Mouse (Mus musculus): ENCODE results near the gene Fem1b. TPM values are rescaled to one million over a fixed set of nuclear protein-coding genes. Genes with fewer than 3 reads are reported as not detected.
"Not testable (repeated sequence)": the region's sequence is repeated elsewhere in the genome, so short reads cannot be mapped to it uniquely, and the experiment has no call there.

The Fem1b gene
- 32.3 and 33.2 TPM in 2 replicates for polyA plus RNA-seq (2014; fragmentation: Nextera tagmentation; extraction: Ambion mirVana)

DNA sequence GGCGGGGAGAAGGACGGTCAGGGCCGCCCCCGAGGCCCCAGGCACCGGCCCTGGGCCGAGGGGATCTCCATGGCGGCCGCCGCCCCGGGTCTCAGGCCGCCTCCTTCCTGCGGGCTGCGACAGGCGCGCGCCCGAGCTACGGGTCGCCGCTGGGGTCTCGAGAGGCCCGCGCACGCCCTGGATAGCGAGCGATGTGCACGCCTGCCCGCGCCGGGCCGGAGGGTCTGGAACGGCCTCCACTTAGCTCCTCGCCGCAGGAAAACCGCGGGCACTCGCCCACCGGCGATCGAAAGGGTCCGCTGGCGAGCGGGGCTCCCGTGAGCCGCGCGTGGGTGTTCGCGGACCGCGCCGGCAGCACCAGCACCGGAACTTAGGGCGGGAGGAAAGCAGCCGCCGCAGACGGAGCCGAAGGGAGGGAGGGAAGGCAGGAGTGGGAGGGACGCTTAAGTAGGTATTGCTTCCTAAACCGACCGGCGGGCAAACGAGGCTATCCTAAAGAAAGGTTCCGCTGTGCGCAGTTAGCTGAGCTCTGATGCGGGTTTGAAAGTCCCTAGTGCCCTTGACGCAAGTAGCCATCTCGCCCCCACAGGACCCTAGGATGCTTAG, at the start of gene Fem1b:
TSS of gene Fem1b (minus strand) at position 419 of the 606 bp plus-strand sequence.
- ATAC-seq (replicated peaks; ENCODE audit: low FRiP score, low TSS enrichment, low read depth) (peak; percentile 94), DNase-seq (ENCODE audit: low spot score) (peak; percentile 96)
- Histone ChIP-seq H3K27me3 (replicated peaks; ENCODE audit: control insufficient read depth, insufficient read depth, low read length) (no peaks in the 10 kb centered on the region), H3K4me2 (ENCODE audit: low read length) (peak within 1 kb of the TSS; percentile 95), H3K9ac (ENCODE audit: low read length) (peak within 1 kb of the TSS; percentile 90), H3K27ac (ENCODE audit: low read depth) (peak within 1 kb of the TSS; percentile 96), H3K9me3 (ENCODE audit: control insufficient read depth, low read length) (no peaks in the 10 kb centered on the region), H3K4me3 (ENCODE audit: low read depth, low read length) (peak within 1 kb of the TSS; percentile 100), H3K36me3 (ENCODE audit: control insufficient read depth, insufficient read depth, low read length) (no peaks in the 10 kb centered on the region), H3K4me1 (replicated peaks; ENCODE audit: control insufficient read depth, insufficient read depth, low read length) (peaks cover 18% of the 10 kb centered on the region)
- WGBS, result under 1% methylated on average over 68 of the region's 68 CpGs

- no peak for ATAC-seq (replicated peaks; ENCODE audit: low FRiP score, low TSS enrichment, low read depth)
- H3K4me3 ChIP-seq (ENCODE audit: low read depth, low read length), result no peak overlapping the region
- no peak for DNase-seq (ENCODE audit: low spot score)
- no peak overlapping the region for H3K4me2 ChIP-seq (ENCODE audit: low read length)
- 72% methylated on average over 4 of the region's 4 CpGs for WGBS
- H3K4me1 ChIP-seq (replicated peaks; ENCODE audit: control insufficient read depth, insufficient read depth, low read length), result peaks cover 23% of the 10 kb centered on the region
- no peaks in the 10 kb centered on the region for H3K36me3 ChIP-seq (ENCODE audit: control insufficient read depth, insufficient read depth, low read length)
- H3K27ac ChIP-seq (ENCODE audit: low read depth), result no peak overlapping the region
- H3K9ac ChIP-seq (ENCODE audit: low read length), result no peak overlapping the region
- H3K27me3 ChIP-seq (replicated peaks; ENCODE audit: control insufficient read depth, insufficient read depth, low read length), result no peaks in the 10 kb centered on the region
- H3K9me3 ChIP-seq (ENCODE audit: control insufficient read depth, low read length), result no peaks in the 10 kb centered on the region
These were observed 49.1 kb upstream of the Fem1b start for GRCm38 (mm10) chr9:62860866-62861265.

DNA sequence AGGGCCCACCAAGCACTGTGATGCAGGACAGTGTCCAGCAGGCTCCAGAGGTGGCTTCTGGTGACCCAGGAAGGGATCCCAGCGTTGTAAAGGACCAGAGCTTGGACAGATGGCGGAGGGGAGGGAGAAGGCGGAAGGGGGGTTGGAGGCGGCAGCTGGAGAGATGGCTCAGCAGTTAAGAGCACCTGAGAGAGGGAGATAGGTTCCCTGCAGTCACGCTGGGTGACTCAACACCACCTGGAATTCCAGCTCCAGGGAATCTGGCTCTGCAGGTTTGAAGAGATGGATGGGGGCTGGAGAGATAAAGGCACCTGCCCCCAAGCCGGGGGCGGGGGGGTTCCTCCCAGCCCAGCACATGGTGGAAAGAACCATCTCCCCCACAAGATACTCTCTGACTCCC, 48.4 kb upstream of the Fem1b start:
- not testable (repeated sequence) for DNase-seq (ENCODE audit: low spot score); H3K27me3 ChIP-seq (replicated peaks; ENCODE audit: control insufficient read depth, insufficient read depth, low read length); H3K9me3 ChIP-seq (ENCODE audit: control insufficient read depth, low read length); H3K36me3 ChIP-seq (ENCODE audit: control insufficient read depth, insufficient read depth, low read length); H3K9ac ChIP-seq (ENCODE audit: low read length); H3K27ac ChIP-seq (ENCODE audit: low read depth); H3K4me3 ChIP-seq (ENCODE audit: low read depth, low read length)
- Histone ChIP-seq H3K4me1 (replicated peaks; ENCODE audit: control insufficient read depth, insufficient read depth, low read length) (peaks cover 23% of the 10 kb centered on the region), H3K4me2 (ENCODE audit: low read length) (0 out of 2 replicates have a peak overlapping the region, but pooled peaks have one; percentile 55)
- 49% methylated on average over 6 of the region's 7 CpGs for WGBS
- 0 out of 2 replicates have a peak, but pooled peaks have one; percentile 32 for ATAC-seq (replicated peaks; ENCODE audit: low FRiP score, low TSS enrichment, low read depth)

- ATAC-seq (replicated peaks; ENCODE audit: low FRiP score, low TSS enrichment, low read depth) (peak; percentile 26; the same call in 1 of the 2 replicates), DNase-seq (ENCODE audit: low spot score) (no peak)
- Histone ChIP-seq H3K4me1 (replicated peaks; ENCODE audit: control insufficient read depth, insufficient read depth, low read length) (peaks cover 31% of the 10 kb centered on the region), H3K4me2 (ENCODE audit: low read length) (peak overlapping the region; percentile 55), H3K27me3 (replicated peaks; ENCODE audit: control insufficient read depth, insufficient read depth, low read length) (no peaks in the 10 kb centered on the region), H3K27ac (ENCODE audit: low read depth) (peak overlapping the region; percentile 89), H3K4me3 (ENCODE audit: low read depth, low read length) (peak overlapping the region; percentile 27), H3K9ac (ENCODE audit: low read length) (peak overlapping the region; percentile 40), H3K9me3 (ENCODE audit: control insufficient read depth, low read length) (no peaks in the 10 kb centered on the region), H3K36me3 (ENCODE audit: control insufficient read depth, insufficient read depth, low read length) (no peaks in the 10 kb centered on the region)
- WGBS, result 40% methylated on average over 8 of the region's 8 CpGs
These were observed 46.7 kb upstream of the Fem1b start for GRCm38 (mm10) chr9:62858266-62859019.

DNA sequence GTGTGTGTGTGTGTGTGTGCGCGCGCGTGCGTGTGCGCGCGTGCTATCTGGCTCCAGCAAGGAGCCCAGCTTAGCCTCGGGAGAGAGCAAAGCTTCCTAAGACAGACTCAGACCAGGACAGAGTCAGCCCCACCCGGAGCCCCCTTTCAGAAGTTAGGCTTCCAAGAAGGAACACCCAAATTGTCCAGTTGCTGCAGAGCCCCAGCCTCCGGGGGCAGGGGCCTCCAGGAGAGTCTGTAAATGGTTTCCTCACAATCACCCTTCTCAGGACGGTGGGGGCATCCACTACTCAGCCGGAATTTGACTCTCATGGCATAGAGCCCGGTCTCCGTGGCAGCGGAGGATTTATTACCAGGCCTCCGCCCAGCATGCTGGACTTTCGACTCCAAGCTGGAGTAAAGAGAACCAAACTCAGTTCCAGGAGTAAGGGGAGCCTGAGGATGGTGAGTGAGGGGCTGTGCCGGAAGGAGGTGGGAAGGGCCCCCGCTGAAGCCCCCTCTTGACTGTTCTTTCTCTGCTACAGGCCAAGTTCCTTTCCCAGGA, 46.1 kb upstream of the Fem1b start, which contains the start of gene Calml4:
TSS of gene Calml4 (plus strand) at position 362 of the 543 bp plus-strand sequence.
- Histone ChIP-seq H3K9ac (ENCODE audit: low read length) (peak within 1 kb of the TSS; percentile 40), H3K4me1 (replicated peaks; ENCODE audit: control insufficient read depth, insufficient read depth, low read length) (peaks cover 31% of the 10 kb centered on the region), H3K27me3 (replicated peaks; ENCODE audit: control insufficient read depth, insufficient read depth, low read length) (no peaks in the 10 kb centered on the region), H3K36me3 (ENCODE audit: control insufficient read depth, insufficient read depth, low read length) (no peaks in the 10 kb centered on the region), H3K9me3 (ENCODE audit: control insufficient read depth, low read length) (no peaks in the 10 kb centered on the region), H3K4me3 (ENCODE audit: low read depth, low read length) (peak within 1 kb of the TSS; percentile 27), H3K27ac (ENCODE audit: low read depth) (peak within 1 kb of the TSS; percentile 89), H3K4me2 (ENCODE audit: low read length) (peak within 1 kb of the TSS; percentile 55)
- DNase-seq (ENCODE audit: low spot score) (peak; percentile 86), ATAC-seq (replicated peaks; ENCODE audit: low FRiP score, low TSS enrichment, low read depth) (peak; percentile 76)
- WGBS, result 14% methylated on average over 17 of the region's 20 CpGs

DNA sequence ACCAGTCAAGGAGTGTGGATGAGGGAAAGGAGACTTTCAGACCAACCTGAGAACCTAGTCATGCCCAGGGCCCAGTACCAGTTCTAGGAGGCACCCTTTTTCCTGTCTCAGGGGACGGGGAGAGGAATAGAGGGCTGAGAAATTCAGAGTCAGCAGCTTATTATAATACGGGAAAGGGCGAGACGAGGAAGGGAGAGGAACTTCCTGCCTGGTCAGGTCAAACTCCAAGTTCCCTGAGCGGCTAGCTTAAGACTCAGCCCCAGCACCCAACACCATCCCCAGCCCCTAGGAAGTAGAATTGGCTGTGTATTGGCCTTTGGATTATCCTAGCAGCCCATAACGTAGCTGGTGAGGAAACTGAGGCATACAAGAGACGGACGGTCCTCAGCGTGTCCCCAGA, 45.5 kb upstream of the Fem1b start:
- Histone ChIP-seq H3K4me3 (ENCODE audit: low read depth, low read length) (peak overlapping the region; percentile 27; the same call in 1 of the 2 replicates), H3K36me3 (ENCODE audit: control insufficient read depth, insufficient read depth, low read length) (no peaks in the 10 kb centered on the region), H3K4me1 (replicated peaks; ENCODE audit: control insufficient read depth, insufficient read depth, low read length) (peaks cover 31% of the 10 kb centered on the region), H3K9me3 (ENCODE audit: control insufficient read depth, low read length) (no peaks in the 10 kb centered on the region), H3K4me2 (ENCODE audit: low read length) (peak overlapping the region; percentile 55), H3K9ac (ENCODE audit: low read length) (no peak overlapping the region), H3K27me3 (replicated peaks; ENCODE audit: control insufficient read depth, insufficient read depth, low read length) (no peaks in the 10 kb centered on the region), H3K27ac (ENCODE audit: low read depth) (peak overlapping the region; percentile 89)
- 44% methylated on average over 9 of the region's 9 CpGs for WGBS
- DNase-seq (ENCODE audit: low spot score) (peak; percentile 65), ATAC-seq (replicated peaks; ENCODE audit: low FRiP score, low TSS enrichment, low read depth) (peak; percentile 42)

GRCm38 (mm10) chr9:62854483-62854882, 42.7 kb upstream of the Fem1b start:
- H3K4me1 ChIP-seq (replicated peaks; ENCODE audit: control insufficient read depth, insufficient read depth, low read length), result peaks cover 31% of the 10 kb centered on the region
- WGBS, result 36% methylated on average over 4 of the region's 4 CpGs

DNA sequence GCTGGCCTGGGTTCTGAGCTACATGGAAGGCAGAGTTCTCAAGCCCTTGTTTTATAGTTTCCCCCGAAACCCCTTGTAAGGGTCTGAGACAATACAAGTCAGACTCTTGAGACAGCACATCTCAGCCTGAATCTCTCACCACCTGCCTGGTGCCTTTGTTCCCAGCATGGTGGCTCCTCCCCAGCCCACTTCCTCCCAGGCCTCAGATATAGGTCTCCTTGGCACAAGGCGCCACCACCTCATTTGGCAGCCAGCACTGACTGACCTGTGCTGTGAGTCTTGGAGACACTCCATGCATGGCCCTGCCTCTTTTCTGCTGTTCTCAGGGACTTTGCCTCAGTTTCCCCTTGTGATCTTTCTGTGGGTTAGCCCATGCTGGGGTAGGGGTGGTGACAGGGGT, 39.8 kb upstream of the Fem1b start:
- WGBS, result 85% methylated on average over 2 of the region's 2 CpGs
- H3K4me2 ChIP-seq (ENCODE audit: low read length), result no peak overlapping the region
- DNase-seq (ENCODE audit: low spot score), result no peak
- no peak overlapping the region for H3K4me3 ChIP-seq (ENCODE audit: low read depth, low read length)
- H3K4me1 ChIP-seq (replicated peaks; ENCODE audit: control insufficient read depth, insufficient read depth, low read length), result peaks cover 15% of the 10 kb centered on the region
- H3K27me3 ChIP-seq (replicated peaks; ENCODE audit: control insufficient read depth, insufficient read depth, low read length), result no peaks in the 10 kb centered on the region
- no peak for ATAC-seq (replicated peaks; ENCODE audit: low FRiP score, low TSS enrichment, low read depth)
- H3K36me3 ChIP-seq (ENCODE audit: control insufficient read depth, insufficient read depth, low read length), result peaks cover 27% of the 10 kb centered on the region; the same call in 1 of the 2 replicates
- H3K9ac ChIP-seq (ENCODE audit: low read length), result no peak overlapping the region
- H3K27ac ChIP-seq (ENCODE audit: low read depth), result no peak overlapping the region
- H3K9me3 ChIP-seq (ENCODE audit: control insufficient read depth, low read length), result no peaks in the 10 kb centered on the region

More at GRCm38 (mm10) chr9:62854483-62854882, 42.7 kb upstream of the Fem1b start:
- peaks cover 20% of the 10 kb centered on the region; the same call in 1 of the 2 replicates for H3K36me3 ChIP-seq (ENCODE audit: control insufficient read depth, insufficient read depth, low read length)
- no peak for ATAC-seq (replicated peaks; ENCODE audit: low FRiP score, low TSS enrichment, low read depth)
- no peak overlapping the region; the same call in 1 of the 2 replicates for H3K27ac ChIP-seq (ENCODE audit: low read depth)
- no peaks in the 10 kb centered on the region for H3K27me3 ChIP-seq (replicated peaks; ENCODE audit: control insufficient read depth, insufficient read depth, low read length)
- no peak overlapping the region for H3K4me3 ChIP-seq (ENCODE audit: low read depth, low read length)
- H3K9ac ChIP-seq (ENCODE audit: low read length), result no peak overlapping the region
- H3K4me2 ChIP-seq (ENCODE audit: low read length), result no peak overlapping the region
- DNase-seq (ENCODE audit: low spot score), result no peak
- H3K9me3 ChIP-seq (ENCODE audit: control insufficient read depth, low read length), result no peaks in the 10 kb centered on the region
